Mouse (Mus musculus): Measurements from ENCODE around the gene Tspan9.

GRCm38 (mm10) chr6:128061342-128061741, 82.1 kb downstream of the Tspan9 start:
- TF ChIP-seq CTCF (IDR thresholded peaks at IDR 0.05; ENCODE audit: low read depth), result no peak
- no peak for TF ChIP-seq EP300 (IDR thresholded peaks at IDR 0.05; ENCODE audit: low read depth)
